Mouse (Mus musculus) forebrain, postnatal 0 days (tissue): ENCODE measurements around the gene Map4k5. TPM values are rescaled to one million over a fixed set of nuclear protein-coding genes. Genes with fewer than 3 reads are reported as not detected.

Experiments used
- ATAC-seq: fragments of 200-750 bp; cut with Nextera tagmentation; 2 replicates; pipeline ENCODE4 v1.8.0; 2017; ENCODE audit warnings: mild to moderate bottlenecking, moderate library complexity
- DNase-seq: peaks from one replicate; pipeline ENCODE4 v3.0.0-alpha.2; 2015
- H3K27ac ChIP-seq: fragments of 300-500 bp; sonication (generic); 2 replicates; pipeline ENCODE4 v1.5.1; 2014; ENCODE audit warnings: low read depth, mild to moderate bottlenecking, antibody characterized with exemption, low read length, moderate library complexity, mixed read lengths
- H3K27me3 ChIP-seq: fragments of 300-500 bp; sonication (generic); 2 replicates; pipeline ENCODE4 v1.6.1; 2014; ENCODE audit warnings: mild to moderate bottlenecking, low read length, mixed read lengths; ENCODE audit not compliant: insufficient read depth
- H3K36me3 ChIP-seq: fragments of 300-500 bp; sonication (generic); 2 replicates; pipeline ENCODE4 v1.6.1; 2014; ENCODE audit warnings: mild to moderate bottlenecking, moderate library complexity; ENCODE audit not compliant: insufficient read depth
- H3K4me1 ChIP-seq: fragments of 300-500 bp; sonication (generic); 2 replicates; pipeline ENCODE4 v1.6.1; 2014; ENCODE audit warnings: antibody characterized with exemption; ENCODE audit not compliant: insufficient read depth
- H3K4me2 ChIP-seq: fragments of 300-500 bp; sonication (generic); 2 replicates; pipeline ENCODE4 v1.6.1; 2014; ENCODE audit warnings: low read depth, mild to moderate bottlenecking, moderate library complexity
- H3K4me3 ChIP-seq: fragments of 300-500 bp; sonication (generic); 2 replicates; pipeline ENCODE4 v1.5.1; 2014; ENCODE audit warnings: low read depth, low read length, mixed read lengths
- H3K9ac ChIP-seq: fragments of 300-500 bp; sonication (generic); 2 replicates; pipeline ENCODE4 v1.6.1; 2014; ENCODE audit warnings: mild to moderate bottlenecking
- H3K9me3 ChIP-seq: fragments of 300-500 bp; sonication (generic); 2 replicates; pipeline ENCODE4 v1.6.1; 2016; ENCODE audit warnings: low read length
- CTCF ChIP-seq: sonication (generic); IDR thresholded peaks from 2 replicates; pipeline ENCODE4 v1.5.1; 2016; ENCODE audit warnings: antibody characterized with exemption, control low read depth, low read depth
- WGBS: fragments of 180-500 bp; shearing (Covaris S2); extraction: QIAGEN DNeasy Blood & Tissue Kit; methylation state at CpG from one replicate; pipeline ENCODE4 v1.1.7; 2014; 5-methylcytosine and 5-hydroxymethylcytosine counted together
- microRNA counts: library from miRNA; unstranded; fragments of <30 nt; microRNA quantifications from one replicate; lab custom pipeline; 2015
- microRNA-seq, 2 experiments: library from miRNA; unstranded; fragments of <30 nt; microRNA quantifications; one replicate each; pipeline ENCODE4; 2016
- polyA plus RNA-seq: library from polyadenylated mRNA; unstranded; fragments of >200 nt; fragmentation: Nextera tagmentation; extraction: Ambion mirVana; gene quantifications from 2 replicates; pipeline ENCODE4 v1.2.1, GENCODE M21; 2015
- total RNA-seq: library from RNA; depleted of rRNA; stranded (reverse); fragments of >200 nt; gene quantifications from 2 replicates; pipeline ENCODE4 v1.2.3, GENCODE M21; 2014; rRNA removed

The Map4k5 gene
- total and polyA plus RNA-seq, 2 experiments from 2014 or later = 20.4 to 47.6 TPM

DNA sequence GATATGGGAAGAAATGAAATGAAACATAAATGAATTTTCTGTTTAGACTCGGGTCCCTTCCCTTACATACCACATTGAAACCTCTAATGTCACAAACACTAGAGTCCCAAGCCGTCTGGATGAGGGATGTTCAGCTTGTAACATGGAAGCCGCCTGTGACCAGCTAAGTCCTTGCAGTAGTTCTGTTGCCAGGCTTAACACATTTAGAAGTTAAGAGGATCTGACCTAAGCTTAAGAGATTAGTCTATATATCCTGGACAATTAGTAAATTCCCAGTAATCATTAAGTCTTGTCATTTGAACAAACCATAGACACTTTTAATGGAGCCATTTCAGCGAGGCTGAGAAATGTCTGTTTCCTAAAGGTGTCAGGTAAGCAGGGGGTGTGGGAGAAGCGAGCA is 137.0 kb downstream of the Map4k5 start:
- H3K4me2 ChIP-seq = no peak overlapping the region
- no peaks in the 10 kb centered on the region for H3K9me3 ChIP-seq
- ATAC-seq (no peak), DNase-seq (no peak)
- H3K4me3 ChIP-seq = no peak overlapping the region
- no peak for TF ChIP-seq CTCF
- WGBS = 80% methylated on average over 5 of the region's 5 CpGs
- H3K4me1 ChIP-seq = peaks cover 9% of the 10 kb centered on the region; the same call in 1 of the 2 replicates
- no peak overlapping the region for H3K9ac ChIP-seq
- H3K36me3 ChIP-seq = no peaks in the 10 kb centered on the region
- H3K27me3 ChIP-seq = no peaks in the 10 kb centered on the region
- H3K27ac ChIP-seq = no peak overlapping the region

DNA sequence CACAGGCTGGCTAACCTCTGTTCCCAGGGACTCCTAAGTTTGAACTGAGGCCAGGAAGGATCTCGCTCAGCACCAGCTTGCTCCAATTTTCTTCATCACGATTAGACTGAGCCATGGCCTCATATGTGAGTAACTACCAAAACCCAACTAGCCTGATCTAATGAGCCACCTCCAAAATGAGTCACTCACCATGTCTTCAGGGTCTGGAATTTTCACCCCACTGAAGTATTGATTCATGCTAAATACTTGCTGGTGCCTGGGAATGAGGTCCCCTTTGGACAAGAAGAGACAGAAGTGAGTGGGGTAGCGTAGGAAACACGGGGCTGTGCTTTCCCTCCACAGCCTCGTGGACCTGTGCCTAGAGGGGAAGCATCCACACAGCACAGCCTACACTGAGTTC is 139.1 kb downstream of the Map4k5 start:
- H3K27me3 ChIP-seq = no peaks in the 10 kb centered on the region
- H3K4me3 ChIP-seq = no peak overlapping the region
- H3K9me3 ChIP-seq = no peaks in the 10 kb centered on the region
- no peak for DNase-seq
- ATAC-seq = no peak
- peaks cover 8% of the 10 kb centered on the region; the same call in 1 of the 2 replicates for H3K4me1 ChIP-seq
- H3K36me3 ChIP-seq = no peaks in the 10 kb centered on the region
- H3K4me2 ChIP-seq = no peak overlapping the region
- no peak overlapping the region for H3K27ac ChIP-seq
- H3K9ac ChIP-seq = no peak overlapping the region
- WGBS = 78% methylated on average over 5 of the region's 5 CpGs
- no peak for TF ChIP-seq CTCF

MicroRNAs within 50 kb of the gene (microRNA counts, 519-probe panel; counts per million panel counts)
- microRNA mmu-miR-681 (lab: Ali Mortazavi, UCI) = not detected

Small RNA genes lying within 50 kb of the gene (microRNA-seq; reads per million reads assigned to microRNA genes)
- gene Mir681 = 0 reads per million in 2 experiments

Other genes with a start within 250 kb of the Map4k5 start
- 29.8 and 30.4 TPM in 2 replicates for gene Sos2, start 211.3 kb downstream of the Map4k5 start, total RNA-seq
- 3.6 and 5.6 TPM in 2 replicates for gene Sos2, start 211.3 kb downstream of the Map4k5 start, polyA plus RNA-seq
- gene L2hgdh, start 168.3 kb downstream of the Map4k5 start, total RNA-seq = 12.3 and 13.3 TPM in 2 replicates
- 5.7 and 8.5 TPM in 2 replicates for gene L2hgdh, start 168.3 kb downstream of the Map4k5 start, polyA plus RNA-seq
- 16.1 and 19.9 TPM in 2 replicates for gene Atp5s, start 168.2 kb downstream of the Map4k5 start, total RNA-seq
- gene Atp5s, start 168.2 kb downstream of the Map4k5 start, polyA plus RNA-seq = 23.0 and 25.7 TPM in 2 replicates
- 30.8 and 35.7 TPM in 2 replicates for gene Cdkl1, start 101.9 kb downstream of the Map4k5 start, total RNA-seq
- 13.7 and 16.9 TPM in 2 replicates for gene Cdkl1, start 101.9 kb downstream of the Map4k5 start, polyA plus RNA-seq
- 156 and 163 TPM in 2 replicates for gene Atl1, start 586 bp downstream of the Map4k5 start, total RNA-seq
- 97.6 and 132 TPM in 2 replicates for gene Atl1, start 586 bp downstream of the Map4k5 start, polyA plus RNA-seq
- gene Sav1, start 93.8 kb upstream of the Map4k5 start, total RNA-seq = 19.9 and 21.7 TPM in 2 replicates
- gene Sav1, start 93.8 kb upstream of the Map4k5 start, polyA plus RNA-seq = 2.4 and 2.5 TPM in 2 replicates
- gene Nin, start 220.5 kb upstream of the Map4k5 start, total RNA-seq = 28.4 and 36.9 TPM in 2 replicates
- 5.6 and 8.5 TPM in 2 replicates for gene Nin, start 220.5 kb upstream of the Map4k5 start, polyA plus RNA-seq